Mouse (Mus musculus): ENCODE results near the gene Bhlhe40. TPM values are rescaled to one million over a fixed set of nuclear protein-coding genes. Genes with fewer than 3 reads are reported as not detected.

Gene Bhlhe40
- polyA plus RNA-seq, 2 experiments from 2014 or later: 73.9 to 107 TPM

DNA sequence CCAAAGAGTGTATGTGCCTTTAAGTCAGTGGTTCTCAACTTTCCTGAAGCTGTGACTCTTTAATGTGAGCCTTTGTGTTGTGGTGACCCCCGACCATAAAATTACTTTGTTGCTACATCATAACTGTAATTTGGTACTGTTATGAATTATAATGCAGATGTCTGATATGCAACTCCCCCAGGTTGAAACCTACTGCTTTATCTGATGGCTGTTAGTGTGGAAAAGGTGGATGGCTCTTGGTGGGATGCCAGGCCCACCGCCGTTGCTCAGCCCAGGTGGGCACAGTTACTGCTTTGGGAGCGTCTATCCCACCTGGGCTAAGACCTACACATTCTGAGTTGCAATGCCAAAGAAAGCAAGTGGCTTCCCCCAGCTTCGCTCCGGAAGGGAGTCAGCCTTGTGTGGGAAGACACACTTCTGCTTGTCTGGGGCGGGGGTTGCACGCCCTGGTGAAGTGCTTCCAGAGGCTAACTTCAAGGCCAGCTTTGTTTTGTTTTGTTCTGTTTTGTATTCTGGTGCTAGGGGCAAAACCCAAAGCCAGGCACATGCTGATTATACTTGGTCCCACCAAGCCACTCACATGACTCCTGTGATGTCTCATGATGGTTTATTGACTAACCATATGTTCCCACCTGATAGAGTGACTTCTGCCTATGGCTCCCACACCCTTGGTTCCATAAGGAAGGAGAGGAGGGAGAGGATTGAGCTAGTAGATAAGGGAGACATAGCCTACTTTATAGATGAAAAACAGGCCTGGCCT, 34.7 kb downstream of the Bhlhe40 start:
- ATAC-seq: no peak

DNA sequence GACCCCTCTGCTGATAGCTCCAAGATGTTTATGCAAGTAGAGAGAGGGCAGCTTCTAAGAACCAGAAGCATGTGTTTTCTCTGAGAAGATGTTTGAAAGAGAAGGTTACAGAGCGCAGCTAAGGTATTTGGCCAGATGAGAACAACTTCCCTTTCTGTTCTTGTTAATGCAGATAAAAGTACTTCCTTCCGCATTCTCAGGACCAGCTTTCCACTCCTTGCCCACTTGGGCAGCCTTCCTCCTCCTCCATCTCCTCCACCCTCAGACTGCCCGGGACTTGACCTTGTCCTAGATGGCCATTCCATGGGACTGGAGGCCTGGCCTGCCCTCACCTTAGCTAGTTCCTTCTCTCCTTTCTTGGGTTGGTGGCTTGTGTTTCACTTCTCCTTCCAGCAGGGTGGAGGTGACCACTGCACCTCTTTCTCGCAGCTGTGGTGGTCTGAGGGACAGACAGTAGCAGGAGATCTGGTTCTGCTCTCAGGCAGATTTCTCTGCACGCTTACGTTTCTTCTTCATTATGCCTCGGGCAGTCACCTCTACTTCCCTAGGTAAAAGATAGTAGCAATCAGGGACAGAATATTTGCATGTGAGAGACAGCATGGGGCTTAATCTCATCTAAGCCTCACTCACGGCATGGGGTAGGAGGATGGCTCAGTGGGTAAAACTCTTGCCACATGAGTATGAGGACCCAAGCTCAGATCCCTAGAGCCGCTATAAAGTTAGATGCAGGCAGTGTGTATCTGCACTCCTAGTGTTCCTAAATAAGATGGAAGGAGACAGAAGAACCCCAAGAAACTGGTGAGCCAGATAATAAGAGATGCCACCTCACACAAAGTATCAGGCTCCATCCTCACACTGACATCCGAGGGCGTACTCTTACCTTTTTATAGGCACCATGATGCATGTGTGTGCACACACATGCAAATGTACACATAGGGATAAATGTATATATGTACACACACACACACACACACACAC, 35.7 kb downstream of the Bhlhe40 start:
- ATAC-seq: no peak

DNA sequence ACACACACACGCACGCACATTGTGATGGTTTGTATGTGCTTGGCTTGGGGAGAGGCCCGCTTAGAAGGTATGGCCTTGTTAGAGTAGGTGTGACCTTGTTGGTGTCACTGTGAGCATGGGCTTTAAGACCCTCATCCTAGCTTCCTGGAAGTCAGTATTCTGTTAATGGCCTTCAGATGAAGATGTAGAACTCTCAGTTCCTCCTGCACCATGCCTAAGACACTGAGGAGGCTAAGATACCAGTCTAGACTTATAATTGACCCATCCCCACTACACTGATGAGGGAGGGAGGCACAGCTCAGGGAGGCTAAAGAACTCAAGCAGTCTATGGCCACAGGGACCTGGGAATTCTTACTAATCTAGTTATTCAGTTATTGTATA, 36.4 kb downstream of the Bhlhe40 start:
- no peak for ATAC-seq

DNA sequence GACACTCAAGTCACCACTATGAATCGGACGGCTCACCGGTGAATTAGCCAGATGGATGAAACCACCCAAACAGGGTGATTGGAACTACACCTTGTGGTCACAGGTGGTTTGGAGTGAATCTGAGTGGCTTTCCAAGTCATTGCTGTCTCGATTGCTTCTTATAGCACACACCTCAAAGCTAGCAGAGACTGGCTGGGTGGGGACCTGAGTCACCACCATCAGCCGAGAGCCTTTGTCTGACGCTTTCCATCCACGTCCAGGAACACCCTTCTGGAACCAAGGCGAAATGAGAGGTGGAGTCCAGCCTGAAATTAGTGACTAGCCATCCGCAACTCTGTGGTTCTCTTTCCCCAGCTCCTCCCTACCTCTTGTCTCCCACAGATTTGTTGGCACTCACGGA, 36.9 kb downstream of the Bhlhe40 start:
- no peak for ATAC-seq

DNA sequence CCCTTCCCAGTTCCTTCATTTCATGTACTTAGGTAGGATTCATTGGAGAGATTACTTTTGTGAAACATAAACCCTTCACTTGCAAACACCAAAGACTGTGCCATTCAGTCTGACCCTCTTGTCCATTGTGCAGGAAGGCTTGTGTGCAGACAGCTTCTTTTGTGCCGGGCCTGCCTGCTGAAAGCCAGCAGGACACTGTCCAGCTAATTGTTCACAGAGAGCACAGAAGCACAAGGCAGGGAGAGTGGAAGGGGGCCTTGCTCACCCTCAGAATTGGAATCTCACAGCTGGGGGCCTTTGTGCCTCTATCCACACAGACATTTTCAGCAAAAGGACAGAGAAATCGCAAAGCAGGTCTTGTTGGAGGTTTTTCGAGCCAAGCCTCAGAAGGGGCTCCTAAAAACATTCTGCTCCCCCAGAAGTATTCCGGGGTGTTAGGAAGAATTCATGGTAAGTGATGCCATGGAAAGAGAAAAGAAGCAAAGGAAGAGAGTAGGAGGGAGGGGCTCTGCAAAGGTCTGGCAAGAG, 38.0 kb downstream of the Bhlhe40 start:
- ATAC-seq: no peak

DNA sequence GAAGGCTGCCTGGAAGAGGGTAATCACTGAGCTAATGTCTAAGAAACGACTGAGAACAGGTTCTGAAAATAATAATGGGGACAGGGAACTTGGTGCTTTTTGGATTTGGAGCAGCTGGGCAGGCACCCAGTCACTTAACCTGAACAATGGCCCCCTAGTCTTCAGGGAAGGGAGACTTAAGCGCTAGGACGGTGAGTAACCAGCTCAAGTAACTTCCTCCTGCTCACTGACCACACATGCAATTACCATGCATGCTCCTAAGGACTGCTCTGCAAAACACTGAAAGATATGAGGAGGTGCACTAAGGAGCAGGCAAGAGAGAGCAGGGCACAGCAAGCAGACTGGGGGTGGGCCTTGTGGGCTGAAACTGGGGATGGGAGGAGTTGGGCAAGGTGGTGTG, 39.2 kb downstream of the Bhlhe40 start:
- ATAC-seq: no peak

DNA sequence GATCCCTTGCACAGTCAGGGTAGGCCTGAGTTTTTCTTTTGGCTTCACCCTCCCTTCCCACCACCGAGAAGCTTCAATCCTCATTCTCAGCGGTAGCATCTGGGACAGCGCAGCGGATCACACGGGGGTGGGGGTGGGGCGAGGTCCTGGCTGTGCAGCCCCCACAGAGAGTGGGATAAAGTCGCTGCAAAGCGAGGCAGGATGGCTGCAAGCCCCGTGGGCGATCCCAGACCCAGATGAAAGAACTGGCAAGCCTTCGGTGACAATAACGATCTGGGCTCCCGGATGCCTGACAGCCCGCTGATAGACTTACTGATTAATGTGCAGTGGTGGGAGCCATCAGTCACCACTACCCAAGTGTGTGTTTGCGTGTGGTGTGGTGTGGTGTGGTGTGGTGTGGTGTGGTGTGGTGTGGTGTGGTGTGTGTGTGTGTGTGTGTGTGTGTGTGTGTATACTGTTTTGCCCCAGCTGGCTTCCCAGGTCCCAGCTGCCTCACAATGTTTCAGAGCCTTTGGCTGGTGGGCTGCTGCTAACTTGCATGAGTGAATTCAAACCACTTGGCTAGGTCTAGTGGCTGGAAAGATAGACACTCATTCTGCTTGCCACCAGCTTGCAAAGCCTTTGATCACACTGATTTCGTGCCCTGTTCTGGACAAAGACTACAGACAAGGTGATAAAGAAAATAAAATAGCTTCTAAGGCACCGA, 40.4 kb downstream of the Bhlhe40 start:
- no peak for ATAC-seq

DNA sequence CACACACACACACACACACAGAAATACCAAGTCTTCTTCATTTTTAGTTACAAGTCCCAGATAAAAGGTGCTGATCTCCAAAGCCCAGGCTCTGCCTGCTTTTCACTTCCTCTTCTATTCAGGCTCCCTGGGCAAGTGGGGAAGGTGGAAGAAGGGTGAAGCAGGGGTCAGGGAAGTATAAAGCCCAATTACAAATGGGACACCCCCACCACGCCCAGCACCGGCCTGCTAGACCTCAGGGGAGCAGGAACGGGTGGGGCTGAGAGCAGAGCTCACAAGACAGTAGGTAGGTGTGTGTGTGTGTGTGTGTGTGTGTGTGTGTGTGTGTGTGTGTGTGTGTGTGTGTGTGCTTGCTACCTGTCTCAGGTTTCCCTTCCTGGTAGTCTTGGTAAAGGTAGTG, 42.2 kb downstream of the Bhlhe40 start:
- ATAC-seq: no peak

DNA sequence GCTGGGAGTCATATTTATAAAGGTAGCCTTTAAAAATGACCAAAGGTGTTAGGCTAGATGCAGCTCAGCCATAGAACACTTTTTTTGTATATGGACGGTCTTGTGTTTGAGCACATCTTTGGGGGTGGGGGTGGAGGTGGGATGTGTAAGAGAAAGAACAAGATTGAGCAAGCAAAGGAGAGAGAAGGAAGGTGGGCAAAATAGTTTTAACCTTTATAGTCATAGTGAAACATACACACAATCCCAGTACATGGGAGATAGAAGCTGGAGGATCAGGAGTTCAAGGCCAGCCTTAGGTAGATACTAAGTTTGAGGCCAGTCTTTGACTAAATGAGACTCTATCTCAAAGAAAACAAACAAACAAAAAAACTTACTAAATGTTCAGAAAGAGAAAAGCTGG, 42.7 kb downstream of the Bhlhe40 start:
- ATAC-seq: no peak

DNA sequence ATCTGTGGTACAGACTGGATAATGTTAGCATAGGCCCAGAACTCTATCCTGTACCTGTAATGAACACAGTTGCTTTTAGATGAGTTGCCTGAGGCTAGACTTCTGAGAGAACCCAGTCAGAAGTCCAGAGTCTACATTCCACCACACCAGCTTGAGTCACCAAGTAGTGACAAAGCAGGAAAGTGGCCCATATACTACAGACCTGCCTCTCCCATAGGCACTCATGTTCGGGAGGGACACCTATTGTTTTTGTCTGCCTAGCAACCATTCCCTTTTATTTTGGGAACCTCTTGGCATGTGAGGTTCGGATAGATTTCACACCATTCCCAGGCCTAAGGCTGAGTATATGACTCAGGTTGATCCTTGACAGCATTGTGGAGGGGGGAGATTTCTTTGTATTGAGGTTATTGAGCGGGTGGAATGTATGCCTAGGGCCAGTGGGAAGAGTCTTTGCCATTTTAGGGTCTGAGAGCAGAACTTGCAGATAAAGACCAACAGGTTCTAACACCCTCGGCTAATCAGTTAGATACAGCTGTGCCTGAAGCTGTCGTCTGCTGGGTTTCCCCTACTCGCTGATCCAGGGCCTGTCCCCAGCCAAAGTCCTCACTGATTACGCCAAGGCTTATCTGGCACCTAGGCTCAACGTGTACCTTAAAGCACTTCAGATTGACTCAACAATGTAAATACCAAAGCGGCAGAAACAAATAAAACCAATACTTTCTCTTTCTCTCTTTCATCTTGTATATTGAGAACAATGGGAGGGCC, 44.1 kb downstream of the Bhlhe40 start:
- peak; percentile 56 for ATAC-seq

DNA sequence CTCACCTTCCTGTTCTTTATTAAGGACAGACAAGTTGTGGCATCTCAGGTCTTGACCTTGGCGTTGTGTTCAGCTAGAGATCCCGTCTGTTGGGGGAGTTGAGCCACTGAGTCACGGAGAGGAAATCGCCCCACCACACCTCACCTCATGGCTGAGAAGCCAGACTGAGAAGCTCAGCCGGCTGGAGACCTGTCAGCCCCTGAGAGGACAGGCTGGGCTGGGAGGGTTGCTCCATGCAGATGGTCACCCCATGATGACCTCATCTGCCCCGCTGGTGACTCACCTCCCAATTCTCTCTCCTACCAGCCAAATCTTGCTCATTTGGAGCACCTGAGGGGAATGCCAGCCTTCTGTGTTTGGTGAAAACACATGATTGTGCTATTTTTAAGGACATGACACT, 45.5 kb downstream of the Bhlhe40 start:
- no peak for ATAC-seq

DNA sequence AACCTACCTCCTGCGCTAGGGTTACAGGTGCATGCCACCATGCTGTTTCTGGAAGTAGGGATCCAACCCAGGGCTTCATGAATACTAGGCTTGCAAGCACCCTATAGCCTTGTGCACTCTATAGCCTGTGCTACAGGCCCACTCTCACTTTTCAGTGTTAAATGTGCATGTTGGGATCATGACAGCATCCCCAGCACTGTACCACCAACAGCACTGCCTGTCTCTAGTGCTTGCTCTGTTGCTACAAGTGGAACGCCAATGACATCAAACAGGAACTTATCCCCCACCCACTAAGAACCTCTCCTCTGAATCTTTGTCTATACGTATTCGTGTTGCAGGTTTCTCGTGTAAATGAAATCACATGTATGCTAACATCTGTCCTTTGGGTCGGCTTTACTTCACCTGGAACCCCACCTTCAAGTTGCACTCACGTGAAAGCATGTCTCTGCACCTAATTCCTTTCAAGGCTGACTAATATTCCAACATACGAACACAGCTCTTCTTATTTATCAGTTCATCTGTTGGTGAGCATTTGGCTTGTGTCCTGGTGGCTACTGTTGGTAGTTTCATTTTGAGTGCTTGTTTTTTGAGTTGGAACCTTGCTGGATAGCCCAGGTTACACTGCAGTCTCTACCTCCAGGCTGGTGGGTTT, 46.7 kb downstream of the Bhlhe40 start:
- ATAC-seq: no peak

DNA sequence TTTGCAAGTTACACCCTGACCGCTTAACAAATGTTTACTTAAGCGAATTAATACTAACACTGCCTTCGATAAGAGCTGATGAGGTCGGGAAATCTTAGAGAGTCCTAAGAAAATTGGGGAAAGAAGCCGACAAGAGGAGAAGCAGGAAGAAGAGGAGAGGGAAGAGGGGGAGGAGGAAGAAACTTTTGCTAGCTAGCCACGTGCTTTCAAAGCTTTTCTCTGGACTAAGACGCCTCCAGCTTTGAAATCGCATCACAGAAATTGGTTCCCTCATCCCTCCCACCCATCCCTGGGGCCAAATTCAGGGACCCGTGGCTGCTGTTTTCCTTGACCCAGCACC, 48.7 kb downstream of the Bhlhe40 start:
- ATAC-seq: no peak

DNA sequence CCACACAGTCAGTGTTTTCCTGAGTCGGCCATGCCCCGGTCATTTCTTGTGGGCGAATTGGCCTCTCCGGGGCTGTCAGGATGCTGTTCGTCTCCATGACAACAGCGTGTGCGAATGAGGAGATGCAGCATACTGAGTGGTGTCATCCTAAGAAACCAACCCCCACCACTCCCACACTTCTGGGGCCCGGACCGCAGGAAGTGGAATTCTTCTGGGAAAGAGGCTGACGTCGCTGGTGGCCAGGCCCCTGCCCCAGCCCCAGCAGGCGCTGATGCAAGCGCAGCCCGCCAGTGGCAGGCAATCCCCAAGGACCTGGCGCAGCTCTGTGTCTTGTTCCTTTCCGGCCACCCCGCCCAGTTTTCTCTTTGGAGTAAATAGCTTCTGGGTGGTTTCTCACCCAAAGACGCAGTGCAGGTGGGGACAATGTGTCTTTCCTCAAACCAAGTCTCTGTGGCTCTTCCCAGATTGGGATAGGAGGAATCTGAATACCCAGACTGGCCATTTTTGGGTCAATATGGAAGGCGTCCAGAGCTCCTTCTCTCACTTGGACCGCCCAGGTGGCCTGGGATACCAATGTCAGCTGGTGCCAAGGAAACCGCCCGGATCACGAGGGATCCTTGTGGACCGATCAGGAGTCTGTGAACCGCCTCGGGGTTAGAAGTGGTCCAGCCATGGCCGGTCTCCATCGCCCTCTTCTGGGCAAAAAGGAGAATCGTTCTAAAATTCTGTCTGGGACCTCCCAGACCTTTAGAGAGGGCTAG, 49.2 kb downstream of the Bhlhe40 start:
- ATAC-seq: peak; percentile 81

DNA sequence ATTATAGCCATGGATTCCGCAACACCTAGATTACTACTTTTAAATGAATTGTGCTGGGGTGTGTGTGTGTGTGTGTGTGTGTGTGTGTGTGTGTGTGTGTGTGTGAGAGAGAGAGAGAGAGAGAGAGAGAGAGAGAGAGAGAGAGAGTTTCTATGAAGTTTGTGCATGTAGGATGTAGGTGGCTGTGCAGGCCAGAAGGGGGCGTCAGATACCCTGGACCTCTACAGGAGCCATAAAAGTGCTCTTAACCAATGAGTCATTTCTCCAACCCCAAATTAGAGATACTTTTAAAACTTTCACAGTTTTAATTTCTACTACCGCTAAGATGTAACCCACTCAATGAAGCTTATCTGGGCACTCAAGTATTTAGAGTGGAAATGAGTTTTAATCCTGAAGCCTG, 50.2 kb downstream of the Bhlhe40 start:
- ATAC-seq: no peak

DNA sequence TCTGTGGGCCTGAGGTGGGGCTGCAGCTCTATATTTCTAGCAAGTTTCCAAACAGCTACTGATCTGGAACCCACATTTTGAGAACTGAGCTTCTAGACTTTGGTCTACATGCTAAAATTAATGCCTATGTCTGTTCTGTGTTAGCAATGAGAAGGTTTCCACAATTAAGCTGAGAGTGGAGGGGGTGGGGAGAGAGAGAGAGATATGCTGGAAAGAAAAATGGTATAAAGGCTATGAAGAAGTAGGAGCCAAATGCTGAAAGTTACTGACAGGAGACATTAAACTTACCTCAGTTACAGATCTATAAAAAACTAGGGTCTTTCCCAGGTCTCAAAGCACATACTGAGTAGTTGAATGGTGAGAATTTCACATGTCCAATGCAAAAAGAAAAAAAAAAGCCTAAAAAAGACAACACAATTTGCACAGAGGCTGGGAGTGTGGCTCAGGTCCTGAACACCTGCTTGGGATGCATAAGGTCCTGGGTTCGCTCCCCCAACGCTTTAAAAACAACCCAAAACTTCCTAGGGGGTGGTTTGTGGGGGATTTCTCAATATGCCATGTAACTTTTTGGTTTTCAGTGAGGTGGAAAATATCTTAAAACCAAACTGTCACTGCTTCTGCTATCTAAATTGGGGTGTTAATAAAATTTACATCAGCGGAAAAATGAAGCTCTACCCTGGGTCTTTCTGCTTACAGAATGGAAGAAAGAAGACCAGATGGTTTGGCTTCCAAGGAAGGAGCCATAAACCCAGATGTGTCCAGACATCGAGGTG, 50.9 kb downstream of the Bhlhe40 start:
- no peak for ATAC-seq

DNA sequence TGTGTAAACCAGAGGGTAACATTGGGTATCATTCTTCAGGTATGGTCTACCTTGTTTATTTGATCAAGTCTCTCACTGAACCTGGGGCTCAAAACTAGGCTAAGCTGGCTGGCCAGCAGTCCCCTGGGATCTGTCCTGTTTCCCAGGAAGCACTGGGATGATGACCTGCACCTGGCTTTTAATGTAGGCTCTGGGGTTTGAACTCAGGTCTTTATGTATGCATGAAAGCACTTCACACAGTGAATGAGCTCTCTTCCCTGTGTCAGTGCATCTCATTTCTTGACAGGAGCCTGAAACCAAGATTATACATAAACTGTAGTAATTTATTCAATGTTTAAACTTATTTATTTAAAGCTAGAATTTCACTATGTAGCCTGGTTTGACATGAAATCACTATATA, 51.7 kb downstream of the Bhlhe40 start:
- no peak for ATAC-seq

DNA sequence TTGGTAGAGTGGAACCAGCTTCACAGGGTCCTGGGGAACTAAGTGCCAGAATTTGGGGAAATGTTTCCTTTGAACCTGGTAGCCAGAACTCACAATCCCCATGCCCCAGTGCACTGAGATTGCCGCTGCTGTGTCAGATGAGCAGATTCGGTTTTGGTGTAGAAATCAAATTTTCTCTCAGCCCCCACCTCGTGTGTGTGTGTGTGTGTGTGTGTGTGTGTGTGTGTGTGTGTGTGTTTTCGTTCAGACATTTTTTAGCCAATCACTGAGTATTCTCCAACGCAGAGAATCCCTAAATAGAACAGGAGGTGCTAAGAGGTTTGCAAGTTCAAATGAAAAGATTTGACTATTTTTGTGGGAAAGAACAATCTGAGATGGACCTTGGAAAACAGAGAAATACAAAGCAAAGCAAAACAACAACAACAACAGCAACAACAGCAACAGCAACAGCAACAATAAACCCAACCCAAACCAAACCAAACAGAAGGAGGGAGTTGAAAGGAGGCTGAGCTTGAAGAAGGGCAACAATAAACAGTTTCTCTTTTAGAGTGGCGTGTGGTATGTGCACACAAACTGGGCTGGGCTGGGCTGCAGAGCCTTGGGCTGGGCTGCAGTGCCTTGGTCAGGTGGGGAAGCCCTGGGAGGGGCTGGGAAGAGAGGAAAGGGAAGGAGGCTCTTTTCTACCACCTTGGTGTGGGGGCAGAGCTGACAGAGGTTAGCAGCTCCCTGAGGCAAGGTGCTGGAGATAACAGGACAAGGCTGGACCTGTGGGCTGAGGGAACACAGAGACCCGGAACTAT, 52.9 kb downstream of the Bhlhe40 start:
- ATAC-seq: no peak
